Mouse (Mus musculus): ENCODE results near the gene Cd300e.

Gene Cd300e

DNA sequence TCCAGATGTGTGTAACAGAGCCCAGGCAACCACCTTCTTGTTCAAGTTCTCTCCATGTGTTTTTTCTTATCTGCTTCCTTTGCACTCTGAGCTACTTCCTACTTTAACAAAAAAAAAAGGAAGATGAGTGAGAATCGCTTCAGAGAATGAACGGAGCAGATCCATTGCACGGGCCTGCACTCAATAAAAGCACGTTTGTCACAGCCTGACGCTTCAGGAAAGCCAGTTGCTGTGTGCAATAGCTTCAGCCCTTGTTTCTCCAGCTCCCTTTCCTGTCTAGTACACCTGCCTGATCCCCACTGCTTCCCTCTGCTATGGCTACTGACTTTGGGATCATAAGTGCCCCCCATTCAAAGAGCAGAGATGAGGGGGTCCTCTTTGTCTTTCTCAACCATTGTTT, at the start of gene Cd300e:
Gene Cd300e (minus strand): TSS at position 101 of the 400 bp plus-strand sequence.
- POLR2A ChIA-PET, result interaction anchor here in 1 of 4 experiments (2.5 kb wide), 1 partner anchor 10 kb away, joined by 12 read pairs; no protein-coding TSS in a partner anchor

DNA sequence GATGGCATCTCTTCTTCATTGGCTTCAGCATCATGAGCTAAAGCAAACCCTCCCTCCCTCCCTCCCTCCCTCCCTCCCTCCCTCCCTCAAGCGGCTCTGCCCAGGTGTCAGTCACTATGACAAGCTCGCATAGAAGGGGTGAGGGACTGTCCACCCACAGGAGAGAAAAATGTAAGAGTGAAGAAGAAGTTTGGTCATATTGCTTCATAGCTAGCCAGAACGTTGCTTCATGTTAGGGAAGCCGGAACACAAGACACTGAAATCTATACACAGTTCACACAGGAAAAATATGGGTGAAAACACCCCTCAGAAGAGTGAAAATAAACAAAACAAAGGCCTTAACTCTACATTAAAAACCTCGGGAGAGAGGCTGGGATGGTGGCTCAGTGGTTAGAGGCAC, 48.3 kb upstream of the Cd300e start:
- CTCF ChIA-PET, result interaction anchor here in 1 of 4 experiments (0.6 kb wide), 1 partner anchor 50 kb away, joined by 3 read pairs; no protein-coding TSS in a partner anchor

More for the DNA sequence above, at the start of gene Cd300e:
- CTCF ChIA-PET, result interaction anchor here in 3 of 4 experiments (0.6 kb wide), 4 partner anchors 12 to 1352 kb away, joined by 3 to 5 read pairs (median 3); partner anchors contain the start of gene Cpsf4l (in 1 of the 3)

DNA sequence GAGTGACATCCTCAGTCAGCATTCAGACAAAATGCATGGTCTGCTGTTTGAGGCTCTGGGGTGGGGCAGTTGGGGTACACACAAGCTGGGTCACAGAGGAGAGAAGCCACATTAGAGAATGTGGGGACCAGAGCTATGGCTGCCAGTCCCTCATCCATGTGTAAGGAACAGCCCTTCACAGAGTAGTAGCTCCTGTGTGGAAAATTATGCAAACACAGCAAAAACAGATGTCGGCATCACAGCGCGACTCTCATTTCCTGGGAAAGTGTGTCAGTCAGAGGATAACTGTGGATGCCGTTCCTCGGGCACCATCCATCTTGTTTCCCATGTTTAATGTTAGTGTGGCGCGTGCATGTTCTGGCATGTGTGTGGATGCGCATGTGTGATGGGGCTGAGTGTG, 46.2 kb upstream of the Cd300e start:
- CTCF ChIA-PET, result interaction anchor here in 1 of 4 experiments (0.5 to 1.1 kb wide), 3 partner anchors 18 to 59 kb away, joined by 4 to 6 read pairs (median 5); no protein-coding TSS in a partner anchor
- POLR2A ChIA-PET, result interaction anchor here in 3 of 4 experiments (0.7 to 1.5 kb wide), 5 partner anchors 11 to 45 kb away, joined by 3 to 5 read pairs (median 4); partner anchors contain the start of gene Rab37 (in 1 of the 3)

More for the DNA sequence above, 48.3 kb upstream of the Cd300e start:
- POLR2A ChIA-PET, result interaction anchor here in 2 of 4 experiments (0.6 to 1.2 kb wide), 3 partner anchors 19 to 371 kb away, joined by 3 to 6 read pairs (median 4); partner anchors contain the start of gene Rab37 (in 2 of the 2)

DNA sequence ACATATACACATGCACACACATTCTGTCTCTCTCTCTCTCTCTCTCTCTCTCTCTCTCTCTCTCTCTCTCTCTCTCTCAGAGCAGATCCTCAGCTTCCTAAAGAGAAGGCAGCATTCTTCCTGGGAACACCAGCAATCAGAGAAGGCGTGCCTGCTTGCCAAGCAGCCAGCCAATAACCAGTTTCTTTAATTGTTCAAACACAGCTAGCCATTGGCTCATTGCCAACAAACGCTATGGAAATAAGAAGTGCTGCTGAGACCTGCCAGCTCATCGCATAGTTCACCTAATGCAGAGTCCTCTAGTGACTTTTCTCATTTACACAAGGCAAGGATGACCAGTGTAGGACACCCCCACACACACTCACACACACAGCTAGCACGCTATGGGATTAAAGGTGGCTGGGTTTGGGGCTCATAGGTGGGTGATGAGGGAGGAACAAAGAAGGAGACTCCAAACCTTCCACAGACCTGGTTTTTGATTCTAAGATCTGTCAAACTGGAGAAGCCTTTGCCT, 45.5 kb upstream of the Cd300e start:
- ChIA-PET POLR2A (interaction anchor here in 1 of 4 experiments (0.9 to 1.5 kb wide), 4 partner anchors 10 to 46 kb away, joined by 3 to 5 read pairs (median 4); partner anchors contain the start of gene Rab37), CTCF (interaction anchor here in 2 of 4 experiments (0.5 to 1.1 kb wide), 4 partner anchors 46 to 1536 kb away, joined by 4 to 6 read pairs (median 4); no protein-coding TSS in a partner anchor)

DNA sequence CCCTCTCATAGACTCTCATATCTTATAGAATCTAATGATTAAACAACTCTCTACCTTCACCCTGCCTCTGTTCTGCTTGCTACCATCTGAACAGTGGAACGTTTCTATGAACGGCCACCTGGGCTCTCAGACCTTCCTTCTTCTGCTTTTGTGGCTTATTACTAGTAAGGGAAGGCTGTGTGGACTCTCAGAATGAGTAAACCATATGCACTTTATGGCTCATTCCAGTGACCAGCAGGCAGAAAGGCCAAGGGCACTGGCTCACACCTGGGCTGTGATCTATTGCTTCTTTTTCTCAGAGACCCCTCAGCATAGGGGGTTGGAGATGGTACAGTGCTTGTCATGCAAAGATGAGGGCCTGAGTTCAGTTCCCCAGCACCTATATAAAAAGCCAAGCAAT, 44.7 kb upstream of the Cd300e start:
- CTCF ChIA-PET, result no interaction called here
- POLR2A ChIA-PET, result no interaction called here

- CTCF ChIA-PET, result interaction anchor here (0.5 to 2.7 kb wide), 13 partner anchors 13 to 982 kb away, joined by 3 to 31 read pairs (median 5); partner anchors contain the start of genes Rab37 (in 1 of the 4) and Slc9a3r1 (in 1 of the 4)
- POLR2A ChIA-PET, result interaction anchor here in 3 of 4 experiments (0.6 to 4.9 kb wide), 29 partner anchors 9 to 408 kb away, joined by 3 to 92 read pairs (median 4); partner anchors contain the start of genes Fdxr (in 2 of the 3), Slc9a3r1 (in 2 of the 3), Nat9 (in 1 of the 3) and Rab37 (in 1 of the 3)
Observed at GRCm38 (mm10) chr11:115104769-115105563, 43.0 kb upstream of the Cd300e start.

DNA sequence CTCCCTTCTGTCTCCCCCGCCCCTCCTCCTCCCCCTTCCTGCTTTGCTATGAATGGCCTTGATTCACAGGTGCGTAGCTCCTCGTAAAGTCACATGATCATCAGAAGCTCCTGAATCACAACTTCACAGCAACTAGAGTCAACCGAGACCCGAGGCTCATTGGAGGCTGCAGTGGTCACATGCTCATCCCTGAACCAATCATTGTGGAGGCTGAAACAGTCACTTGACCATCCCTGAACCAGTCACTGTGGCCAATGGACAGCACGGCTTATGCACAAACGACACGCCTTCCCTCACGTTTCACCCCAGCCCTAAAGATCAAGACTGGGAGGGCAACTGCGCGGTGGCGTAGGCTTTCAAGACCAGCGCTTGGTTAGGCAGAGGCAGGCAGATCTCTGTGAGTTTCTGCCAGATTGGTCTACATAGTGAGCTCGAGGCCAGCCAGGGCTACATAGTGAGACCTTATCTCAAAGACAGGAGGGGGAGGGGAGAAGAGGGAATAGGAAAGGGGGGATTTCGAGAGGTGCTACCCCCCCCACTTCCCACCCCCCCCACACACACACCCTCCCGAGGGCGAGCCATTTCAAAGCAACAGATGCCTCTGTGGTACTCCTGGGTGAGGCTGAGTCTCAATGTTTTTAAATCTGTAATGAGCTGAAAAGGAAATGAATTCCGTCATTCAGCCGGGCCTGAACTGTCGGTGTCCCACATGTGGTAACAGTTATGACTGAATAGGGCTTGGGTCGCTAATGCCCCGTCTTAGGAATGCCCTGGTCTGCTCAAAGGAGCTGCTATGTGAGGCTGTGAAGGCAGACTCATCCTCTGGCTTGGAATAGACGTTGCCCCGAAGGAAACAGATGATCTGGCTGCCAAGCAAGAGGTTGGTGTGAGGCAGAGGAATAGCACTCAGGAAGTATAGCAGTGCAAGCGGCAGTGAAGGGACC, 41.8 kb upstream of the Cd300e start:
- CTCF ChIA-PET, result interaction anchor here (0.6 to 2.7 kb wide), 32 partner anchors 12 to 1410 kb away, joined by 3 to 31 read pairs (median 4); partner anchors contain the start of genes Rab37 (in 1 of the 4) and Slc9a3r1 (in 1 of the 4)
- POLR2A ChIA-PET, result interaction anchor here (0.5 to 4.9 kb wide), 59 partner anchors 8 to 867 kb away, joined by 3 to 92 read pairs (median 4); partner anchors contain the start of genes Rab37 (in 3 of the 4), Fdxr (in 2 of the 4), Slc9a3r1 (in 2 of the 4) and Jpt1 (in 1 of the 4)

DNA sequence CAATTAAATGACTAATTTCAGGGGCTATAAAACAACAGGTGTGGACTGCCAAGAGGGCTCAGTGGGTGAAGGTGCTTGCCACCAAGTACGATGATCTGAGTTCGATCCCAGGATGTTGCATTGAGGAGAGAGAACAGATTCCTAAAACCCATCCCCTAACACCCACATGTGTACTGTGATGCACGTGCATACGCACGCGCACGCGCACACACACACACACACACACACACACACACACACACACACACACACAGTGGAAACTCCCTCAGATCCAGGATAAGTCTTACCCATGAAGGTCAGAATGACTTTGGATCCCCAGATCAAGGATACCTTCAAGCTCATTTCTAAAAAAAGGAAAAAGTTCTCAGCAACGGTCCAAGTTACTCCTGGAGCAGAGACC, 40.1 kb upstream of the Cd300e start:
- CTCF ChIA-PET, result interaction anchor here in 2 of 4 experiments (0.6 to 1.5 kb wide), 6 partner anchors 9 to 59 kb away, joined by 3 to 5 read pairs (median 4); no protein-coding TSS in a partner anchor
- POLR2A ChIA-PET, result interaction anchor here (0.9 to 4.9 kb wide), 20 partner anchors 10 to 375 kb away, joined by 3 to 92 read pairs (median 4); partner anchors contain the start of genes Rab37 (in 2 of the 4), Dnaic2 (in 1 of the 4), Fdxr (in 1 of the 4) and Slc9a3r1 (in 1 of the 4)

DNA sequence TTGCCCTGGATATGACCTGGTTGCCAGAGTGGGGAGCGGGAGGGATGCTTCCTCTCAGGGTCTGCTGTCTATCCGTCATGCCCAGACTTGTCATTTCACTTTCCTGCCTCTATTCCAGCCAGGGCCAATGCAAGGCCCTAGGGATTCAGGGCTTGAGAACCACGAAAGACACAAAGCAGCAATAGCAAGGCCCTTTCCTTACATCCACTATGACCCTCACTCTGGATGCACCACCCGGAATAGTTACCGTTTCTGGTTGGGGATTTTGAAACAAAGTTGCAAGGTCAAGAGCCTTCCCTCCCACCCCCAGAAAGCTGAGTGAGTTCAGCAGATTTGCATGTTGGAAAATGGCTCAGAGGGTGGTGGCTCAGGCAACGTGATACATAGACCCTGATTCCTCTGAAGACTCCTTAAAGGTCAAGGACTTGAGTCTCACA, 39.7 kb upstream of the Cd300e start:
- POLR2A ChIA-PET, result interaction anchor here (0.9 to 4.9 kb wide), 18 partner anchors 9 to 374 kb away, joined by 3 to 92 read pairs (median 4); partner anchors contain the start of genes Rab37 (in 2 of the 4), Dnaic2 (in 1 of the 4), Fdxr (in 1 of the 4) and Slc9a3r1 (in 1 of the 4)
- CTCF ChIA-PET, result interaction anchor here in 3 of 4 experiments (0.6 to 1.5 kb wide), 10 partner anchors 9 to 192 kb away, joined by 3 to 5 read pairs (median 3); no protein-coding TSS in a partner anchor

DNA sequence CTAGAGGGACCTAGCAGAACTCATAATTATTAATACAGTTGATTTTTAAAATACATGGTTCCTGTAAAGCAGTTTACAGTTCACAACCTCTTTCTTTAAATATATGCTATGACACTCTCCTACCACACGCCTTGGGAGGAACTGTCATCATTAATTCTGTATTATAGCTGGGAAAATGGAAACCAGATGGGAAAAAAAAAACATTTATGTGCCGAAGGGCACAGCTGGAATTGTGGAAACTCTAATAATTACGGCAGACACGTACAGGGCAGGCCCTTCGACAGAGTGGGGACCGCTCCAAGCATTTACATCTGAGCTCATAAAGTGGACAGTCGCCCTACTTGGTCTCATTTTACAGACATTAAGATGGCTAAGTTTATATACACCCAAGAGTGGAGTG, 38.8 kb upstream of the Cd300e start:
- ChIA-PET POLR2A (interaction anchor here in 3 of 4 experiments (0.6 to 4.9 kb wide), 11 partner anchors 8 to 1989 kb away, joined by 3 to 92 read pairs (median 4); partner anchors contain the start of genes Rab37 (in 2 of the 3) and Slc9a3r1 (in 1 of the 3)), CTCF (interaction anchor here in 2 of 4 experiments (0.6 to 1.5 kb wide), 8 partner anchors 9 to 193 kb away, joined by 3 to 5 read pairs (median 4); partner anchors contain the start of gene Rab37 (in 1 of the 2))

DNA sequence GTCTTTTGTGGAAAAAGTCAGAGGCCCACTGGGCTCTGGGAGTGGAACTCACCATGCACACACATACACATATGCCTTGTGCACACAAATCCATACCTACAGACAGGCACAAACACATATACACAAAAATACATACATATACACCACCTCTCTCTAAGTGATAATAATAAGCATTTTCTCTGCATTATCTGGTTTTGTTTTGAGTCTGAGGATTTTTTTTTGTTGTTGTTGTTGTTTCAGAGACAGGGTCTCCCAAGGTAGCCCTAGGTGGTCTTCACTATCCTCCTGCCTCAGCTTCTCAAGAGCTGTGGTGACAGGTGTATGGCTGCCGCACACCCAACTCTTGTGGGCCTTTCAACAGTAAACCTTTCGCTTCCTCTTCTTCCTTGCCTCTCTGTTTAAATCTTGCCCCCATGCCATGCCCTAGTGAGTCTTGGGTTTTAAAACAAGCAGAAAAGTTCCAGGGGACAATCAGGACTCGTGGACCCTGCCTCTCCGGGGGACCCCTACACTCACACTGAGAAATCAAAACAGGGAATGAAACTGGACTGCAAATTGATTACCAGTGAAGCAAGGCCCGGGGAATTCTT, 38.1 kb upstream of the Cd300e start:
- ChIA-PET CTCF (interaction anchor here in 3 of 4 experiments (0.9 to 1.9 kb wide), 6 partner anchors 8 to 54 kb away, joined by 3 to 9 read pairs (median 4); partner anchors contain the start of gene Rab37 (in 1 of the 3)), POLR2A (interaction anchor here (0.5 to 3.5 kb wide), 11 partner anchors 9 to 1988 kb away, joined by 3 to 18 read pairs (median 4); partner anchors contain the start of genes Slc9a3r1 (in 2 of the 4), Caskin2 (in 1 of the 4) and Rab37 (in 1 of the 4))

DNA sequence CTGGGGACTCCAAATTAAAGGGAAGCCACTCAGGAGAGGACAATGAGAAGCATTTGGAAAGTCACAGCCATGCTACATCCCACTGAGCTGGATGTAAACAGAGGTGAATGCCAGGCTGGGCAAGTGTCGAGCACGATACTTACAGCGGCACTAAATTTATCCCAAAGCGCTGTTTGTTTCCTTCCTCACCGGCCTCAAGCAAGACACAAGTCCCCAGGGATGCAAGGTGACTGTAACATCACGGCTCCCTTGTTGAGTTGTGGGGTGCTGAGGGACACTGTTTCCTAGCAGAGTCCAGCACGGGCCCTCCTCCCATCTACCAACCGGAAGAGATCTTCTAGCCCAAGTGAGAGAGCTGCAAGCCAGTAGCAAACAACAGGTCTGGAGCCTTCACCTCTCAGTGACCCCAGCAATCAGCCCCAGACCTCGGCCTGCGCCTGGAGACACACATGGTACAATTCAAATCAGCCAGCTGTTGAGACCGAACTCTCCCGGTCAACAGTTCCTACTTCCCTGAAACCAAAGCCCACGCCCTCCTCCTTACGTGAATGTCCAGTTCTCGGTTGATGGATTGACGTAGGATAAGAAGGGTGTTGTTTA, 37.4 kb upstream of the Cd300e start:
- POLR2A ChIA-PET, result interaction anchor here (0.5 to 1.7 kb wide), 8 partner anchors 9 to 714 kb away, joined by 3 to 10 read pairs (median 4); partner anchors contain the start of genes Caskin2 (in 1 of the 4) and Slc9a3r1 (in 1 of the 4)

DNA sequence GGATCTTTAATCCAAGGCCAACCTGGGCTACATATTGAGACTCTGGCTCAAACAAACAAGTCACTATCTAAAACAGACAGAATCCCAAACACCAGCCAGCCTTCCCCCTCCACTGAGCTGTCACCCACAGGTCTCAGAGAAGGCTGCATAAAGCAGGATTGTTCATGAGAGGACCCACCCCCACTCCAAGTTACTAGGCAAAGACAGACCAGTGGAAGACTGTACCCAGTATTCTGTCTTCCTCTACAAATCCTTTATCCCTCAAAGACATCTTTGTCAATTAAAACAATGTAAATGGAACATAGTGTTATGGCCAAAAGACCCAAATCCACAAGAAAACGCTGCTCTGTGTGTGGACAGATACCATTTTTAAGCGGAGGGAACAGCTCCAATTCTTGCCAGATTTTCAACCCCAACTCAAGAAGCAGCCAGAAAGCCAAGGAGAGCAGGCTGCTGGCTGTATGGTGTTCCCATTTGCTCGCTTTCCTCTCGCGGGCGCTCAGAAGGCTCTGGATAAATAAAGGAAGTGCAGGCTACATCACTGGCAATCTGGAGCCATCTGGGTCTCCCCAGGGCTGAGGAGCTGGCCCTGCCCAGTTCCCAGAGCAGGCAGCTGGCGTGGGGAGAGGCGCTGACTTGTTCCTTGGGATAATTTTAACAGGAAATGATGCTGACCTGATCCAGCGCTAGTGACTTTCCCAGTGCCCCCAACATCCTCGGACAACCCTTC, 36.4 kb upstream of the Cd300e start:
- CTCF ChIA-PET, result interaction anchor here (0.5 to 1.9 kb wide), 4 partner anchors 8 to 102 kb away, joined by 3 to 9 read pairs (median 4); no protein-coding TSS in a partner anchor

More for the DNA sequence above, 37.4 kb upstream of the Cd300e start:
- CTCF ChIA-PET, result interaction anchor here in 3 of 4 experiments (1.2 to 1.9 kb wide), 4 partner anchors 8 to 54 kb away, joined by 3 to 9 read pairs (median 4); no protein-coding TSS in a partner anchor

DNA sequence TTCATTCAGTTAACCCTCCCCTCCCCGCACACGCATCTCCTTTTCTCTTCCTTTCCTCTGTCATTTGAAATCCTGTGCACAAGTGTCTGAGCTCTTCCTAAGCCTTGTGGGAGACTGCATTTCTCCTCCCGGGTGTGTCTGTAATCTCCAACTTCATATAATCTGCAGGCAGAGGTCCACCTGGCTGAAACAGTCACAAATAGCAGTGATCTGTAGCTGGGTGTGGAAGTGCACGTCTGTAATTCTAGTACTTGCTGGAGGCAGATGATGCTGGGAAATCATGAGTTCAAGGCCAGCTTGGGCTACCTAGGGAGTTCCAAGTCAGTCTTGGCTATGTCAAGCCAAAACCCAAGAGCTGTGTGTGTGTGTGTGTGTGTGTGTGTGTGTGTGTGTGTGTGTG, 30.2 kb upstream of the Cd300e start:
- CTCF ChIA-PET, result interaction anchor here (0.6 to 6.2 kb wide), 28 partner anchors 7 to 722 kb away, joined by 3 to 77 read pairs (median 4); partner anchors contain the start of genes Rpl38 (in 1 of the 4) and Slc9a3r1 (in 1 of the 4)

More for the DNA sequence above, 36.4 kb upstream of the Cd300e start:
- POLR2A ChIA-PET, result interaction anchor here in 3 of 4 experiments (0.6 to 3.4 kb wide), 9 partner anchors 8 to 215 kb away, joined by 3 to 10 read pairs (median 4); no protein-coding TSS in a partner anchor

More for the DNA sequence above, 30.2 kb upstream of the Cd300e start:
- POLR2A ChIA-PET, result interaction anchor here (0.6 to 8.5 kb wide), 20 partner anchors 10 to 912 kb away, joined by 3 to 92 read pairs (median 4); partner anchors contain the start of gene Slc9a3r1 (in 1 of the 4)

All from embryonic stem cell, embryonic (primary cell).